ENCODE assay signal across 8 mouse cellular contexts in the genomic region with DNA sequence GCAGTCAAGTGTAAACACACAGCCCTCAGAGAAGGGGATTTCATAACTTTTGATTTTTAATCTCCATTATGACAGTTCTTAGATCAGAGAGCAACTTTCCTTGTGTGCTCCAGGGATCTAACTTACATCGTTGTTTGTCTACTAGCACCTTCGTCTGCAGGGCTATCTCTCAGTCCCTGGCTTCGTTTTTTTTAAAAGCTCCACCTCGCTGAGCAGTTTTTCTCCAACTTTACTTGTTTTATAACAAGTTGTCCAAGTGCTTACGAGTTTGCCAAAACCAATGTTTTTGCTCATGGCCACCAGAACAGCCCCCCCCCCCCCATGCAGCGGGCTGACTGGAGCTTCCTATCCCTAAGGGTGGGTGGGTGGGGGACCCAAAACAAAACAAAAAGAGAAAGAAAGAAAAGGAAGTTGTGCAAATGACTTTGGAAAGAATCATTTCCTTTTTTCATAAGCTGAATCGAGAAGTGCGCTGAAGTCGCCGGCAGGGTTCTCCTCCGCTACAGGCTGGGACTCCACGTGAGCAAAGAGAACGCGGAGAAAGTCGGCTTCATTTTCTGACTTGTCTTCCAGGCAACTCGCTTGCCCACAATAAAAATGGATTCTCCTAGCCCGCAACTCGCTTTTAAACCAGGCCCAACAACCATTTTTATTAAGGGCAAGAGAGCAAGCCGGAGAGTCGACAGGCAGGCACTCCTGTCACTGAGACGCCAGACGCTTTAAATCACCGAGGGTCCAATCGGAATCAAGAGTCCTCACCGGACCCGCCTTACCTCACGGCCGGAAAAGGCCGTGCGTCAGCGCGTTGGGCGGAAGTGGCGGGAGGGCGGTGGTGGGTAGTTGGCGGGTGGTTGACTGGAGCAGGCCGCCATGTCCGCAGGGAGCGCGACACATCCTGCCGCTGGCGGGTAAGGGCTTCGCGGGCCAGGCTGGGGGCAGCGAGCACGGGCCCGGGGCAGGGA. TPM values are rescaled to one million over a fixed set of nuclear protein-coding genes. Genes with fewer than 3 reads are reported as not detected.
DNase-seq lines count a peak whose midpoint lies in the region; ATAC-seq and TF ChIP-seq lines count a peak whose summit lies in the region.

A gene (plus strand): TSS at position 824 of the 962 bp plus-strand sequence.

- H3K9me3 ChIP-seq in megakaryocyte, embryonic 14.5 days: no peaks in the 10 kb centered on the region

- TF ChIP-seq CTCF in cortical plate, adult 2 months (IDR thresholded peaks at IDR 0.05; ENCODE audit: extremely low read depth, insufficient read depth, low read length): no peak

- DNase-seq in gastrocnemius, adult 8-10 months (ENCODE audit: low spot score in 2 of 2): peak; percentile 93 to 96
- peak; percentile 97 for DNase-seq in hindlimb bud, embryonic 11.5 days (ENCODE audit: extremely low spot score, low read depth, low spot score)
- DNase-seq in left cerebral cortex, adult 8-10 months (ENCODE audit: low spot score in 2 of 2): peak; percentile 88 to 97
- DNase-seq in right cerebral cortex, postnatal 10 days (ENCODE audit: low spot score in 2 of 2): peak; percentile 98 to 99
- peak; percentile 86 for DNase-seq in urinary bladder, postnatal 25 days (ENCODE audit: low spot score)

- peak; percentile 76 for TF ChIP-seq POLR2A in cortical plate, adult 2 months (IDR thresholded peaks at IDR 0.05; ENCODE audit: extremely low read depth, insufficient read depth, low read length)

- ATAC-seq in activated CD4-positive, CD25-positive, alpha-beta regulatory T cell, adult 4 months: peak; percentile 97

- no peaks in the 10 kb centered on the region for H3K27me3 ChIP-seq in megakaryocyte, embryonic 14.5 days (replicated peaks)

- H3K36me3 ChIP-seq in megakaryocyte, embryonic 14.5 days (replicated peaks; ENCODE audit: low read length): peaks cover 32% of the 10 kb centered on the region

- H3K4me1 ChIP-seq in cortical plate, adult 2 months (ENCODE audit: control insufficient read depth, insufficient read depth, low read length): peaks cover 6% of the 10 kb centered on the region; the same call in 1 of the 2 replicates
- peaks cover 30% of the 10 kb centered on the region for H3K4me1 ChIP-seq in megakaryocyte, embryonic 14.5 days

- peak within 1 kb of the TSS; percentile 82 for H3K27ac ChIP-seq in cortical plate, adult 2 months (ENCODE audit: insufficient read depth, low read length)

- peak within 1 kb of the TSS; percentile 88 for H3K4me3 ChIP-seq in cortical plate, adult 2 months (ENCODE audit: insufficient read depth, low read length)
- H3K4me3 ChIP-seq in megakaryocyte, embryonic 14.5 days (replicated peaks): peak within 1 kb of the TSS; percentile 98

RNA-seq across cellular contexts. Expression of the gene that starts here (rescaled TPM):
- polyA plus RNA-seq in activated CD4-positive, CD25-positive, alpha-beta regulatory T cell, adult 4 months (2017; shearing (Covaris generic)): 10 to 100 TPM; 43.2 to 46.4 TPM
- 70.5 and 75.6 TPM in 2 replicates for polyA plus RNA-seq in cortical plate, adult 2 months (2012; rRNA removed)
- 10 to 100 TPM; 15.5 to 19.1 (median 17.7) TPM for total RNA-seq in gastrocnemius, adult 8-10 months (2022)
- total RNA-seq in left cerebral cortex, adult 8-10 months (2022): 10 to 100 TPM; 46.2 to 57.4 (median 51.3) TPM
- polyA plus RNA-seq in megakaryocyte, embryonic 14.5 days (2012; ENCODE audit: insufficient read depth, low replicate concordance): 5.5 and 6.0 TPM in 2 replicates

Comparison
In these comparisons a context has a peak if more than half of its experiments do, and no peak if none do; other contexts are left out.
1. Peak in every context shown above with its lines: DNase-seq, ATAC-seq, H3K4me3 ChIP-seq and H3K27ac ChIP-seq.